Mouse (Mus musculus) forebrain, embryonic 14.5 days (tissue): ENCODE data around the gene Dcbld2. TPM values are rescaled to one million over a fixed set of nuclear protein-coding genes. Genes with fewer than 3 reads are reported as not detected.

Experiments
- ATAC-seq: fragments of 200-750 bp; cut with Nextera tagmentation; 2 replicates; pipeline ENCODE4 v1.8.0; 2017; ENCODE audit warnings: mild to moderate bottlenecking, moderate library complexity
- DNase-seq: peaks from one replicate; pipeline ENCODE4 v3.0.0-alpha.2; 2015; ENCODE audit warnings: low spot score
- H3K27ac ChIP-seq: fragments of 300-500 bp; sonication (generic); 2 replicates; pipeline ENCODE4 v1.5.1; 2014; ENCODE audit warnings: low read depth, mild to moderate bottlenecking, control low read depth, low read length, moderate library complexity
- H3K27me3 ChIP-seq: fragments of 300-500 bp; sonication (generic); replicated peaks from 2 replicates; pipeline ENCODE4 v1.6.1; 2014; ENCODE audit warnings: low read length, control low read depth, mixed read lengths; ENCODE audit not compliant: control insufficient read depth, insufficient read depth
- H3K36me3 ChIP-seq: fragments of 300-500 bp; sonication (generic); 2 replicates; pipeline ENCODE4 v1.6.1; 2014; ENCODE audit warnings: low read length, control low read depth; ENCODE audit not compliant: control insufficient read depth, insufficient read depth
- H3K4me1 ChIP-seq: fragments of 300-500 bp; sonication (generic); 2 replicates; pipeline ENCODE4 v1.6.1; 2014; ENCODE audit warnings: antibody characterized with exemption, low read length, control low read depth; ENCODE audit not compliant: control insufficient read depth, insufficient read depth
- H3K4me2 ChIP-seq: fragments of 300-500 bp; sonication (generic); 2 replicates; pipeline ENCODE4 v1.6.1; 2014; ENCODE audit warnings: mild to moderate bottlenecking, control low read depth, low read length
- H3K4me3 ChIP-seq: fragments of 300-500 bp; sonication (generic); 2 replicates; pipeline ENCODE4 v1.5.1; 2014; ENCODE audit warnings: low read depth, low read length, control low read depth
- H3K9ac ChIP-seq: fragments of 300-500 bp; sonication (generic); 2 replicates; pipeline ENCODE4 v1.6.1; 2014; ENCODE audit warnings: mild to moderate bottlenecking, low read length, control low read depth, moderate library complexity
- H3K9me3 ChIP-seq: fragments of 300-500 bp; sonication (generic); replicated peaks from 2 replicates; pipeline ENCODE4 v1.6.1; 2016; ENCODE audit warnings: low read length, control low read depth, mixed read lengths; ENCODE audit not compliant: control insufficient read depth
- WGBS: fragments of 180-500 bp; shearing (Covaris S2); extraction: QIAGEN DNeasy Blood & Tissue Kit; methylation state at CpG from one replicate; pipeline ENCODE4 v1.1.7; 2014; 5-methylcytosine and 5-hydroxymethylcytosine counted together
- polyA plus RNA-seq: library from polyadenylated mRNA; unstranded; fragments of >200 nt; fragmentation: Nextera tagmentation; extraction: Ambion mirVana; gene quantifications from 2 replicates; pipeline ENCODE4 v1.2.1, GENCODE M21; 2014

Gene Dcbld2
- polyA plus RNA-seq = 6.5 and 6.9 TPM in 2 replicates

DNA sequence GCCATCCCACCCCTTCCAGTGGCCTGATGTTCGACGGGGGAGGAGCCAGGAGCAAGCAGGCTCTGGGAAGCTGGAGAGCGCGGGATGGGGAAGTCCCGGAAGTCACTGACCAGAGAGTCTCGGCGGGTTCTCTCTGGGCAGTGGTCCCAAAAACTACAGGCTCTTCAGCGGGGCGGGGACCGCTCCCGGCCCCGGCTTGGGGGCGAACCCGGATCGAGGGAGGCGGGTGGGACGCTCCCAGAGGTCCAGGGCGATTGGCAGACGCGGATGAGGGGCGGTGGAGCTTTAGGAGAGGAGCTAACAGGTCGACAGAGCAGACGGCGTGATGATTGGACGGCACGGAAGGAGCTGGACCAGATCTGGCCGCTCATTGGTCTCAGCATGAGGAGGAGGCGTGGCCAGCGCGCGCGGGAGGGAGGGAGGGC is at the start of gene Dcbld2:
Gene Dcbld2, plus strand, starts transcription at position 382 of the 425 bp plus-strand sequence.
- H3K9me3 ChIP-seq = no peaks in the 10 kb centered on the region
- peak within 1 kb of the TSS; percentile 87 for H3K4me3 ChIP-seq
- peak within 1 kb of the TSS; percentile 87 for H3K27ac ChIP-seq
- H3K36me3 ChIP-seq = no peaks in the 10 kb centered on the region
- DNase-seq (peak; percentile 99), ATAC-seq (peak; percentile 100)
- H3K27me3 ChIP-seq = no peaks in the 10 kb centered on the region
- 0% methylated on average over 26 of the region's 32 CpGs for WGBS
- peaks cover 7% of the 10 kb centered on the region for H3K4me1 ChIP-seq
- H3K4me2 ChIP-seq = peak within 1 kb of the TSS; percentile 76
- peak within 1 kb of the TSS; percentile 85 for H3K9ac ChIP-seq

DNA sequence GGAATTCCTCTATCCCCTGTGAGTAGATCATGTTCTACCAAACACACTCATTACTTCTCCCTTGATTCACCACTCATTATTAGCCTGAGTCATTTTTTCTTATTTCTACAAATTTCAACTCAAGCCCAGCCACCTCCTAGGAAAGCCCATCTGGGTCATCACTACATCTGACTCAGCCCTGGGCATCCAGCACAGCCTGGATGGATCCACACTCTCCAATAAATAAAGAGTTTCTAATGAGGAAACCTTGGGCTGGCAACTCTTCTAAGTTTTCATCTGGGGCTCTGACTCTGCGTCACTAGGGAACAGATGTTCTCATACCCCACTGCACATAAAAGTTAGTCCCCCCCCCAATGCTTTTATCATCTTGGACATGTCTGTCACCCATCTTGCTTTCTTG is 31.1 kb upstream of the Dcbld2 start:
- H3K27ac ChIP-seq = no peak overlapping the region
- H3K9ac ChIP-seq = no peak overlapping the region
- DNase-seq = no peak
- H3K36me3 ChIP-seq = no peaks in the 10 kb centered on the region
- WGBS = 55% methylated on average over 1 of the region's 1 CpGs
- no peak overlapping the region for H3K4me2 ChIP-seq
- no peak for ATAC-seq
- H3K4me3 ChIP-seq = no peak overlapping the region
- H3K27me3 ChIP-seq = no peaks in the 10 kb centered on the region
- no peaks in the 10 kb centered on the region for H3K9me3 ChIP-seq
- H3K4me1 ChIP-seq = no peaks in the 10 kb centered on the region

DNA sequence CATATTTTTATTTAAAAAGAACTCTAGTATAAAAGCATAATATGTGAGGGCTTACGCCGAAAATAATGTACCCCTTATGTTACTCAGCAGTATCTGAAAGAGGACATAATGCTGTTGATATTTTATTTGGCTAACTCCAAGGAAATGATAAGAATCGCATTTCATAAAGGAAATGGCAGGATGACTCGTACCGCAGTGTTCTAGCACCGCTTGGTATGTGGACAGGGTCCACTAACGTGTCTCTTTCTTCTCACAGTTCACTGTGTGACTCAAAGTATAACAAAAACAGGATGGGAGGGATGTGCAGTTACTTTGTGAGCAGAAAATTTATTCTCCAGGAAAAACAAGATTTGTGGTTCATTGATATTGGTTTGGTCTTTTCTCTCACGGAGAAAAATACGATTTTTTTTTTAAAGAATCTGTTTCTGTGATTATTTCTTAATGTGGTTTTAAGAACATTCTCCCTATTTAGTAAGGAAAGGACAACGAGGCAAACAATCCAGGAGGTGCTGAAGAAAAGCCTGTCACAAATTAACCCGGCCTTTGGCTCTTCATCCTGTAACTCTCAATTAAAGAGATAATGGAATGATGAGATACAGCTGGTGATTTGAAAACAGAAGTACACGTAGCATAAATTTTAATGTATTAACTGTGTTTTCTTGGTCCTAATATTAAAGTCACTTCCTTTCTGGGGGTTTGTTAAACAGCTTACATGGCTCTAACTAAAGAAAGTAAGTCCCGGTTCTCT is 30.3 kb upstream of the Dcbld2 start:
- no peak overlapping the region for H3K4me2 ChIP-seq
- no peaks in the 10 kb centered on the region for H3K27me3 ChIP-seq
- DNase-seq (no peak), ATAC-seq (no peak)
- WGBS = 77% methylated on average over 13 of the region's 13 CpGs
- H3K27ac ChIP-seq = no peak overlapping the region
- H3K9me3 ChIP-seq = no peaks in the 10 kb centered on the region
- H3K36me3 ChIP-seq = no peaks in the 10 kb centered on the region
- H3K9ac ChIP-seq = no peak overlapping the region
- no peaks in the 10 kb centered on the region for H3K4me1 ChIP-seq
- no peak overlapping the region for H3K4me3 ChIP-seq

DNA sequence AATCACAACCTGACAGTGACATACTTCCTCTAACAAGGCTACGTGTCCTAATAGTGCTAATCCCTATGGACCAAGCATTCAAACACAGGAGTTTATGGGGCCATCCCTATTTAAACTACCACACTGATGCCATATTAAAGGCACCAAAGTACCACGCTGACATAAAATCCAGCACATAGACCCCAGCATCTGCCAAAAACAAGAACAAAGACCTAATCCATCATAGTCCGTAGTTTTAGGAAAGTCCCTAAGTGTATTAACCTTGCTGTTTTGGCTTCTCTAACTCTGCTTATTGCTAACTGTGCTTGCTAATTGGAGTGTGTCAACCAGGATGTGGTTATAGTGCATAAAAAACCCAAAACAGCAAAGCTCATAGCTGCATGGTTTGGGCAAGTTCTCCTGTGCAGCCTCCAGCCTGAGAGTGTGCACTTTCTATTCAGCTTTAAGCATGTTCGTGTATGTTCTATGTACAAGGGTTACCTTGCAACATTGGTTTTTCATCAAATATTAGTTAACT is 21.9 kb upstream of the Dcbld2 start:
- Histone ChIP-seq H3K36me3 (no peaks in the 10 kb centered on the region), H3K4me1 (no peaks in the 10 kb centered on the region), H3K27me3 (no peaks in the 10 kb centered on the region), H3K27ac (no peak overlapping the region), H3K9ac (no peak overlapping the region), H3K4me3 (no peak overlapping the region), H3K4me2 (no peak overlapping the region), H3K9me3 (no peaks in the 10 kb centered on the region)
- DNase-seq = no peak
- 89% methylated on average over 4 of the region's 4 CpGs for WGBS
- ATAC-seq = no peak

DNA sequence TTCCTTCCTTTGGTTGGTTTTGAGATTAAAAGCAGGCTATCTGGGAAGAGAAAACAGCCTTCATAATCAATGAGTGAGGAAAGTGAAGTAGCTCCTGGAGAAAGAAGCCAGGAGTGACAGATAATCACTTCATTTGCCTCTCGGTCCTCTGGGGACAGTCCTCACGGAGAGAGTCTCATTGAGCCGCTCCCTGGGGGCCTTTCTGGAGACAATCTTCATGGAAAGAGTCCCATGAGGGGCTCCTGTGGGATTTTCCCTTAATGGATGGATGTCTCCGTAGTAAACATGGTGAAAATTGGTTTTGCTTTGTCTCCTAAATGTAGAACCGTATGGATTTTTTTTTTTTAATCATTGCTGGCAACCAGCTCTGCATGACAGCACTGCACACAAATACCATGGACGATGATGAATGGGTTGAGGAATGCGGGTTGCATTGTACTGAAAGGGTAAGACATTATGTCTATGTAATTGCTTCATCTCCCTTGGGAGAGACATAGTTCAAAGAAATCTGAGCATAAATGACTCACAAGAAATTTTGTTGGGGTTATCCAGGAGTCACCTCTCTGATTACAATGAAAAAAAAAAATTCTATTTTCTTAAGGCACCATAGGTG is 19.0 kb upstream of the Dcbld2 start:
- no peaks in the 10 kb centered on the region for H3K27me3 ChIP-seq
- no peaks in the 10 kb centered on the region for H3K4me1 ChIP-seq
- DNase-seq (peak; percentile 16), ATAC-seq (no peak)
- no peak overlapping the region for H3K4me3 ChIP-seq
- 15% methylated on average over 7 of the region's 7 CpGs for WGBS
- no peaks in the 10 kb centered on the region for H3K9me3 ChIP-seq
- no peaks in the 10 kb centered on the region for H3K36me3 ChIP-seq
- no peak overlapping the region for H3K27ac ChIP-seq
- H3K9ac ChIP-seq = no peak overlapping the region
- no peak overlapping the region for H3K4me2 ChIP-seq

DNA sequence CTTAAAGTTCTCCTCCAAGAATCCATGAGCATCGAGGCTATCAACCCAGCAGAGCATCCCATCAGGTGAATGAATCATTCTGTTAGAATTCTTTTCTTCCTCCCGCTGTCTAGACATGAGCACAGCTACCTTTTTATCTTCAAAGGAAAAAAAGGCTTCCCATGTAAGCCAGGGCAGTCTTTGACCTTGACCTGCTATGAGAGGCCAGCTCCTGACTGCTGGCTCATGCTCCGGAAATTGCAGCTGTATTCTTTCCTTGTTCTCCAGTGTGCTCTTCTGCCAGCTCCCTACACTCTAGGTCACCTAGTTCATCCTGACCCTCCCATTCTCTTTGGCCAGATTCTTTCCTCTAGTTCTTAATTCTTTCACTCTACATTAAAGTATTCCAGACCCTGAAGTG is 15.2 kb upstream of the Dcbld2 start:
- 86% methylated on average over 3 of the region's 3 CpGs for WGBS
- DNase-seq (no peak), ATAC-seq (no peak)
- Histone ChIP-seq H3K4me2 (no peak overlapping the region), H3K27me3 (no peaks in the 10 kb centered on the region), H3K4me1 (no peaks in the 10 kb centered on the region), H3K36me3 (no peaks in the 10 kb centered on the region), H3K27ac (no peak overlapping the region), H3K4me3 (no peak overlapping the region), H3K9me3 (no peaks in the 10 kb centered on the region), H3K9ac (no peak overlapping the region)

DNA sequence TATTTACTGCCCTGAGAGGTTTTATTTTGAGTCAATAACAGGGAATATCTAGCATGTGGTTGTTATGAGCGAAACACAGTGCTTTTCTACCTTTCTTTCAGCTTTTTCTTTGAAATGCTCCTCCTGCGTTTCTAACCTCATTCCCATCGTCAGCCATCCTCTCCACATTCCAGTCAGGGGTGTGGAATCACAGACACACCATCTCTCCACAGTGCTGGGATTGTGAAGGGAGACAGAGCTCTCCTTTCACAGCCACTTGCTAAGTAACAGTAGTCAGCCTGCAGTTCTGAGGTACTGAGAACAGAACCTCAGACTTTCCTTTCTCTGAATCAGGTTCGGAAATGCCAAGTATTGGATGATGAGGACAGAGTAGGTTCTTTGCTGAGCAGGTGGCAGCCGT is 14.1 kb upstream of the Dcbld2 start:
- Histone ChIP-seq H3K9me3 (no peaks in the 10 kb centered on the region), H3K27me3 (no peaks in the 10 kb centered on the region), H3K36me3 (no peaks in the 10 kb centered on the region), H3K4me3 (no peak overlapping the region), H3K4me1 (no peaks in the 10 kb centered on the region), H3K27ac (no peak overlapping the region), H3K4me2 (no peak overlapping the region), H3K9ac (no peak overlapping the region)
- WGBS = 86% methylated on average over 5 of the region's 5 CpGs
- ATAC-seq (no peak), DNase-seq (no peak)

DNA sequence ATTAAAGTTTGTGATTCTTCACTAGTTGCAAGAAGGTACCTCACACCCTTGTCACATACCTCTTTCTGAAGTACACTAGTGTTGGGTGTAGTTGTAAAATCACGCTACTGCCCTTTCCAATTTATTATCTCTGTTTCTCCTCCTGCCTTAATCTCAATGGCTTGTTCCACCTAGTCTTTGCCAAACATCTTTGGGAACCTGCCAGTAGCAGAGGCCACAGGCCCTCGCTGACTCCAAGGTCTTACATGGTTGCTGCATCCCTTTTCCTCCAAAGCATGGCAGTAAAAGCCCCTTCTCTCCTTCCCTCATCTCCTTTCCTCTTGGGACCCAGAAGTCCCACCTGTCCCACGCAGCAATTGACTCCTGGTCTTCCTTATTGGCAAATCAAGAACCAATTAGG is 9.6 kb upstream of the Dcbld2 start:
- no peak overlapping the region for H3K4me2 ChIP-seq
- no peak for DNase-seq
- no peak overlapping the region for H3K4me3 ChIP-seq

DNA sequence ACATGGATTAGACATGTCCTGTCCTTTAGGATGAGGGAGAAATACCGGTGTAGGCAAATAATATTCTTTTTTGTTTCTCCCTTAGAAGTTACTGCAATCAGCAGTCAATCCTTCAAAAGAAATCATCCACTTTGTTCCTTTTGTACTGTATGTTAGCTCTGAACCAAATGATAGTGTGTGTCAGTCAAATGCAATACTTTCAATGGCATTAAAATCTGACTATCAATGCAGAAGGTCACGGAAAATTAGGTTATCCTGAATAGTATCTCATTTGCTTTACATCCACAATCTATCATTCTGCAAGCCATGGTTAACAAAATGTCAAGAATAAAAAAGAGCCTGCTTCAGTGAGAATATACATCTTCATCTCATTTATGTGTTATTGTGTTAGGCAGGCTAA is 7.2 kb upstream of the Dcbld2 start:
- ATAC-seq (peak; percentile 37; the same call in 1 of the 2 replicates), DNase-seq (peak; percentile 17)
- H3K4me1 ChIP-seq = no peaks in the 10 kb centered on the region
- H3K27ac ChIP-seq = no peak overlapping the region
- H3K36me3 ChIP-seq = no peaks in the 10 kb centered on the region
- no peaks in the 10 kb centered on the region for H3K9me3 ChIP-seq
- WGBS = 78% methylated on average over 2 of the region's 2 CpGs
- no peaks in the 10 kb centered on the region for H3K27me3 ChIP-seq
- no peak overlapping the region for H3K9ac ChIP-seq
- no peak overlapping the region for H3K4me3 ChIP-seq
- no peak overlapping the region for H3K4me2 ChIP-seq

More for the DNA sequence above, 9.6 kb upstream of the Dcbld2 start:
- Histone ChIP-seq H3K9ac (no peak overlapping the region), H3K27ac (no peak overlapping the region), H3K9me3 (no peaks in the 10 kb centered on the region), H3K36me3 (no peaks in the 10 kb centered on the region), H3K27me3 (no peaks in the 10 kb centered on the region), H3K4me1 (no peaks in the 10 kb centered on the region)
- 86% methylated on average over 3 of the region's 3 CpGs for WGBS
- ATAC-seq = no peak
